Mouse (Mus musculus): Measurements from ENCODE around the gene Prrx1.

DNA sequence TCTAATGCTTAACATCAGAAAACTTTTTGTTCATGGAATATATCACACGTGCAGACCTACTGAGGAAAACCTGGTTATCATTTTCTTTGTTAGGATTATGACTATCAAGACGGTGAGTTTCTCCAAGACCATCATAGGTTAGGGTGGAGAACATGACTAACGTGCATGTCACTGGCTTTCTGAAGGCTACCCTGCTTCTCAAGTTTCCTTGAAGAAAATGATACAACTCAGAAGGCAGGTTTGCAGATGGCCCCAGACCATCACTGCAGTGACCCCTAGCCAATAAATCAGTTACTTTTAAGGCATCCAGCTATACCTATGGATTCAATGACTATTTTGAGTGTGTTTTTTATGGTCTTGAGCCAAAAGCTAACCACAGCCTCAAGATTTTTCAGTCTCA lies 38.6 kb downstream of the Prrx1 start:
- TF ChIP-seq POLR2A (IDR thresholded peaks at IDR 0.05; ENCODE audit: extremely low read depth, insufficient read depth, low read length) (no peak), CTCF (IDR thresholded peaks at IDR 0.05; ENCODE audit: extremely low read depth, insufficient read depth, low read length) (no peak)

Data from cortical plate, adult 2 months (tissue).